Mouse (Mus musculus): Measurements from ENCODE around the gene Dgkb.

Gene Dgkb

DNA sequence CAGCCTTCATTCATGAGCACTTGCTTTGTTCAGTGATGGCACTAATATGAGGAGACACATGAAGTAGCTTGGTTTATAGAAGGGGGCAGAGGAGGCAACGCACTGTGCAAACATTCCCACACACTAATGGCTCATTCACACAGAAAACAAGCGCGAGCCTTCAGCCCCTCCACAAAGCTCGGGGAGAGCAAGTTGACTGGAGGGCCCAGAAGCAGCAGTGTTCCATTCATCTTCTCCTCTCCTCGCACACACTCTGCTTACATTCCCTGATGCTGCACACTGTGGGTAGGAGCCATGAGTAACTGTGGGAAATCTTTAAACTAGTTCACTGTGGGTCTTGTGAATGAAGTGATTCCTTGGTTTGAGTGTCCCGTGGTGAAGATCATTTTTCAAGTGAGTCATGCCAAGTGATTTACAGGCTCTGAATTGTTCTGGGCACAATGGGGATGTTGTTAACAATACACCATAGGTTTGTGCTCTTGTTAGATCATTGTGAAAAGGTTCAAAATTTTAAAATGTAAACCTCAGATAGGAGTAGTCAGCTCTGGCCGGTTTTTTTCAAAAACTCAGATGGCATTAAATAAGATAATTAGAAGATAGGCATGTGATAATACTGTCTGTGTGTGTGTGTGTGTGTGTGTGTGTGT lies 779.0 kb downstream of the Dgkb start:
- no peak for DNase-seq (ENCODE audit: low spot score)

DNA sequence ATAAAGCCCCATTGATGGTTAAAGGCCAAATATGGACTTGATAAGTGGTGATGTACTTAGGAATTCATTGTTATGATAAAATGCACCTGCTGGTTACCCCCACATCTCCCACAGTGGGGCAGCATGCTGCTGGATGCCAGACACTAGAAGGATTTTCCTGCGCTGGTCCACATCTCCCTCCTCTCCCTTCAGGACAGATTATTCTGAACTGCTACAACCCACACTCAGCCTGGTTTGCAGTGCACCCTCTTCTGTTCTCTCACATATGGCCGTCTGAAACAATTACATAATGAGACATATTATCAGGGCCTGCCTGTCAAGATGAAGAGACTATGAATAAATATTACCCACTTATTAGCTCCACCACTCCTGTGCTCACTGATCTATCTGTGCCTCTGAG lies 780.6 kb downstream of the Dgkb start:
- no peak for DNase-seq (ENCODE audit: low spot score)

DNA sequence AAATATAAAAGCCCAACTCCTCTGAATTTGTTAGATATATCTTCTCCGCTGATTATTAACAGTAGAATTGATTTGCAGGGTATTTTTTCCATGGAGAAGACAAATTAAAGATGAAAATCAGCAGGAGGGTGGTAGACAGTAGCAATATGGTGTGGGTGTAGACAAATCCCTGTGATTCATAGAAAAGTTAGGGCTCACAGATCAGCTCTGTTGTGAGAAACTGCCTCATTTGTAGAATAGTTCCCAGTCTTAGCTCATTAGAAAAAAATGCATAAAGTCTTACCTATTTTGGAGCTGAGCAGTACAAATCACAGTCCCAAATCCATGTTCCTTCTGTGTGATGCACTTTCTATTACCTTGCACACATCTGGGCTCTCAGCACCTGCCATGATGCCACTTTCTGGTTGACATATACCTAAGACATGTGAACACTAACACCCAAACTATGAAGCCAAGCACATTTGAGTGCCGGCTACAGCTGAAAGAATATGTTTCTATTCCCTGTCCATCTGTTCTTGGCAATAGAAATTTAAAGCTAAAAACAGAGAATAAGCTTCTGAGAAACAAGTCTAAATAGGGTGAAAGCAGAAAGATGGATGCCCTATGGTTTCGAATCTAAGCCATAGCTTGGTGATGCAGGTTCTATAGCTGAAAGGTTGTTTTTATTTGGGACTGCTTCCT lies 782.8 kb downstream of the Dgkb start:
- DNase-seq (ENCODE audit: low spot score), result no peak

DNA sequence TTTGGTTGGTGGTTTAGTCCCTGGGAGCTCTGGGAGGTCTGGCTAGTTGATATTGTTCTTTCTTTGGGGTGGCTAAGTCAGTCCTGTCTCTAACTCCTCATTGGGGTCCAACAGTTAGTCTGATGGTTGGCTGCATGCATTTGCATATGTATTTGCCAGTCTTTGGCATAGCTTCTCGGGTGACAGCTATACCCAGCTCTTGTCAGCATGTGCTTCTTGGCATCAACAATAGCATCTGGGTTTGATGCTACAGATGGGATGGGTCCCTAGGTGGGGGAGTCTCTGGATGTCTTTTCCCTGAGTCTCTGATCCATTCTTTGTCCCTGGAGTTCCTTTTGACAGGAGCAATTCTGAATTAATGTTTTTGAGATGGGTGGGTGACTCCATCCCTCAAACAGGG lies 790.6 kb downstream of the Dgkb start:
- no peak for DNase-seq (ENCODE audit: low spot score)

DNA sequence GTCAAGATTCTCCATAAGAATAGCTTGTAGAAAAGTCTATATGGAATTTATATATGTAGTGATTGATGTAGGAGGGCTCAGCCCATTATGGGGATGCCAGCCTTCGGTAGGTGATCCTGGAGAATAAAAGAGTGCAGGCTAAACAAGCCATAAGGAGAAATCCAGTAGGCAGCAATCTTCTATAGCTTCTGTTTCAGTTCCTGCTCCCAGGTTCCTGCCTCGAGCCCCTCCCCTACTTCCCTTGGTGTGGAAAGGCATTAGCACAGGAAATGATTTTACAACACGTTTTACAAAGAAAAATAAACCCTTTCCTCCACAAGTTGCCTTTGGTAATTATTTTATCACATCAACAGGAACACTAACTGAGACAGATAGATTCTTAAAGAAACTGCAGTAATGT lies 850.7 kb downstream of the Dgkb start:
- no peak for DNase-seq (ENCODE audit: low spot score)

Measured in T-cell, adult 2 months (primary cell).